Mouse (Mus musculus) hindbrain, embryonic 11.5 days (tissue): ENCODE measurements around the gene Prss45. TPM values are rescaled to one million over a fixed set of nuclear protein-coding genes. Genes with fewer than 3 reads are reported as not detected.

ENCODE experiments used
- ATAC-seq: fragments of 200-750 bp; cut with Nextera tagmentation; 2 replicates; pipeline ENCODE4 v1.8.0; 2017; ENCODE audit warnings: mild to moderate bottlenecking, moderate TSS enrichment, moderate library complexity; ENCODE audit not compliant: low FRiP score
- DNase-seq: peaks from one replicate; pipeline ENCODE4 v3.0.0-alpha.2; 2015; ENCODE audit warnings: low spot score
- H3K27ac ChIP-seq: fragments of 300-500 bp; sonication (generic); 2 replicates; pipeline ENCODE4 v1.5.1; 2014; ENCODE audit warnings: mild to moderate bottlenecking, low read depth, low read length
- H3K27me3 ChIP-seq: fragments of 300-500 bp; sonication (generic); 2 replicates; pipeline ENCODE4 v1.6.1; 2014; ENCODE audit warnings: mild to moderate bottlenecking, low read length, moderate library complexity, mixed read lengths; ENCODE audit not compliant: control insufficient read depth, insufficient read depth
- H3K36me3 ChIP-seq: fragments of 300-500 bp; sonication (generic); 2 replicates; pipeline ENCODE4 v1.6.1; 2014; ENCODE audit warnings: mild to moderate bottlenecking, low read length, moderate library complexity, mixed read lengths; ENCODE audit not compliant: control insufficient read depth, insufficient read depth
- H3K4me1 ChIP-seq: fragments of 300-500 bp; sonication (generic); replicated peaks from 2 replicates; pipeline ENCODE4 v1.6.1; 2014; ENCODE audit warnings: low read length, mixed read lengths; ENCODE audit not compliant: control insufficient read depth, insufficient read depth
- H3K4me2 ChIP-seq: fragments of 300-500 bp; sonication (generic); replicated peaks from 2 replicates; pipeline ENCODE4 v1.6.1; 2014; ENCODE audit warnings: mild to moderate bottlenecking, low read depth, low read length
- H3K4me3 ChIP-seq: fragments of 300-500 bp; sonication (generic); 2 replicates; pipeline ENCODE4 v1.5.1; 2014; ENCODE audit warnings: low read depth, low read length
- H3K9ac ChIP-seq: fragments of 300-500 bp; sonication (generic); 2 replicates; pipeline ENCODE4 v1.6.1; 2014; ENCODE audit warnings: low read depth, low read length
- H3K9me3 ChIP-seq: fragments of 300-500 bp; sonication (generic); 2 replicates; pipeline ENCODE4 v1.6.1; 2016; ENCODE audit warnings: low read length; ENCODE audit not compliant: control insufficient read depth
- WGBS: fragments of 180-500 bp; shearing (Covaris S2); extraction: QIAGEN DNeasy Blood & Tissue Kit; methylation state at CpG from one replicate; pipeline ENCODE4 v1.1.7; 2014; 5-methylcytosine and 5-hydroxymethylcytosine counted together
- polyA plus RNA-seq: library from polyadenylated mRNA; unstranded; fragments of >200 nt; fragmentation: Nextera tagmentation; extraction: Ambion mirVana; gene quantifications from 2 replicates; pipeline ENCODE4 v1.2.1, GENCODE M21; 2014

The Prss45 gene
- polyA plus RNA-seq, 1 experiment from 2014 or later = not detected

DNA sequence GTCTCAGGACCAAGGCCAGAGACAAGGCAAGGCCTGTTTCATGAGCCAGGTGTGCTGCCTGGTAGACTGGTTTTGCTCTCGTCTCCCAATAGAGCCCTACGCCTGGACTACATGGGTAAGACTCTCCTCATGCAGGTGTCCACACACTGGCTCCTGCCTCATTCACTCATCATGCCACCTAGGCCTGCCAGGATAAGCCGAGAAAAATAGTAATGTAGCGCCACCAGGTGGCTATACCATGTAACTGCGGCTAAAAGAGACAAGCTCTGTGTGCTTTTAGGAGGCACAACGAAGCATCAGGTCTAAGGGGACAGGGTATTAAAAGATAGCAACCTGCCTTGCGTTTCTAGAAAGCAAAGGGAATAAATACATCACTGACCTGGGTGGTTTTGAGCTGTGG lies 36.6 kb downstream of the Prss45 start:
- WGBS = 14% methylated on average over 7 of the region's 7 CpGs
- H3K9me3 ChIP-seq = no peaks in the 10 kb centered on the region
- no peak overlapping the region for H3K27ac ChIP-seq
- no peaks in the 10 kb centered on the region for H3K36me3 ChIP-seq
- H3K4me3 ChIP-seq = no peak overlapping the region
- H3K4me1 ChIP-seq = peaks cover 22% of the 10 kb centered on the region
- H3K4me2 ChIP-seq = no peak overlapping the region
- ATAC-seq (no peak), DNase-seq (peak; percentile 76)
- no peak overlapping the region for H3K9ac ChIP-seq
- peaks cover 11% of the 10 kb centered on the region for H3K27me3 ChIP-seq

DNA sequence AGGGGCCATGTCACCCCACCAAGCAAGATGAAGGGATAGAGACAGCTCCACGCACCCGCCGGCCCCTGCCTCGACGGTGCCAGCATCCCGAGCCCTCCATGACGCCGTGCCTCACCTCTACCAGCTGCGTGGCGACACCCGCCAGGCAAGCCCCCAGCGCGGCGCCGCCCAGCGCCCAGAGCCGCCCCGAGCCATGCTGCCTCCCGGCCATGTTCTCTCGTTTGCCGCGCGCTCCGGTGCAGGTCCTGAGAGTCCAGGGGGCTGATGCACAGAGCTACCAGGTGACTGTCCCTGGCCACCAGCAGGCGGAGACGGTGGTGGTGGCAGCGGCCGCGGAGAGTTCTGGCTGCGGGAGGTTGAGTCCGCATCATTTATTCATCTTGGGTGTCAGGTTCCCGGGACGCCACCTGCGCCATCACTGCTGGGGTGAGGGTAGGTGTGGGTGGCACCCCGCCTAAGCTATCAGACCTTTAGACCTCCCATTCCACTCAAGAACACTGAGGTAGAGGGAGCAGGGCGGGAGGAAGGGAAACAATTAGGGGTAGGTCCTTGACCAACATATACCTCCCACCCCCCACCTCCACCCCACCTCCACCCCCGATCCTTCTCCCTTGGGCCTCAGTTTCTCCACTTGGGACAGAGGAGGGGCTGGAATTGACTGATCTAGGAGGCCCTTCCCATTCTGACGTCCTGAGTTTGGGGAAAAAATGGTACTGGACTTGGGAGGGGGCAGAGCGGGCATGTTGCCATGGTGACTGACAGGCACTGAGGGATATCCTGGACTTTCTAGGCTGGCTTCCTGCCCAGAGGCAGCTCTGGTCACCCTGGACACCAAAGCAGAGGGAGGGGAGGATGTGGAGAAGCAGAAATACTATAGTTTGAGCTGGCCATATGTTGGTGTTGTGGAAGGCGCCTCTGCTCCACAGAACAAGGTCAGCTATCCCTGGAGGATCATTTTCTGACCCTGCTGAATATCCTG lies 39.6 kb downstream of the Prss45 start:
- H3K4me2 ChIP-seq = peak overlapping the region; percentile 55
- H3K4me1 ChIP-seq = peaks cover 22% of the 10 kb centered on the region
- H3K27me3 ChIP-seq = peaks cover 20% of the 10 kb centered on the region
- H3K36me3 ChIP-seq = no peaks in the 10 kb centered on the region
- H3K9me3 ChIP-seq = no peaks in the 10 kb centered on the region
- WGBS = 10% methylated on average over 34 of the region's 40 CpGs
- H3K9ac ChIP-seq = peak overlapping the region; percentile 42
- peak; percentile 69 for ATAC-seq
- DNase-seq = peak; percentile 54
- no peak overlapping the region; the same call in 1 of the 2 replicates for H3K27ac ChIP-seq
- H3K4me3 ChIP-seq = peak overlapping the region; percentile 21

DNA sequence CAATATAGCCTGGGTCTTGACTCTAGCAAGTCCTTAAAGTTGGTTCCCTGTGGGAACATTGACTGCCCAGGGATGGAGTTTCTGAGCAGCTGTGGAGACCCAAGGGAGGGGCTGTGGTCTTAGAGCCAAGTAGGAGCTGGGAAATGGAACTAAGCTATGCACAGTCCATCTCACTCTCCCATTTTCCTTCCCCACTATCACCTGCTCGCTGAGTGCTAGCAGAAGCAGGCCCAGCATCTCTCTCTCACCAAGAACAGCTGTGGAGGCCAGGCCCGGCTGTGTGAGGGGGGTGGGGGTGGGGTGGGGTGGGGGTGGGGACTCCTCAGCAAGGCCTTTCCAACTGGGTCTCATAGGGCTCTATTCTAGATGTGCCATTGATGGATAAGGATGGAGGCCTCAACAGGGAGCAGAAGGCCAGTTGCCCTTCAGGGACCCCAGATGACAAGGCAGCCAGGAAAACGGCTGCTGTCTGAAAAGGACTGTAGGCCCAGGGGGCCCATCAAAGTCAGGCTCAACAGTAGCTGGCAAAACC lies 40.3 kb downstream of the Prss45 start:
- Histone ChIP-seq H3K9me3 (no peaks in the 10 kb centered on the region), H3K36me3 (no peaks in the 10 kb centered on the region), H3K9ac (no peak overlapping the region), H3K4me3 (no peak overlapping the region), H3K4me1 (peaks cover 24% of the 10 kb centered on the region), H3K4me2 (peak overlapping the region; percentile 2; the same call in 1 of the 2 replicates), H3K27ac (no peak overlapping the region; the same call in 1 of the 2 replicates), H3K27me3 (peaks cover 27% of the 10 kb centered on the region)
- DNase-seq (peak; percentile 42), ATAC-seq (peak; percentile 82)
- WGBS = 7% methylated on average over 3 of the region's 3 CpGs

DNA sequence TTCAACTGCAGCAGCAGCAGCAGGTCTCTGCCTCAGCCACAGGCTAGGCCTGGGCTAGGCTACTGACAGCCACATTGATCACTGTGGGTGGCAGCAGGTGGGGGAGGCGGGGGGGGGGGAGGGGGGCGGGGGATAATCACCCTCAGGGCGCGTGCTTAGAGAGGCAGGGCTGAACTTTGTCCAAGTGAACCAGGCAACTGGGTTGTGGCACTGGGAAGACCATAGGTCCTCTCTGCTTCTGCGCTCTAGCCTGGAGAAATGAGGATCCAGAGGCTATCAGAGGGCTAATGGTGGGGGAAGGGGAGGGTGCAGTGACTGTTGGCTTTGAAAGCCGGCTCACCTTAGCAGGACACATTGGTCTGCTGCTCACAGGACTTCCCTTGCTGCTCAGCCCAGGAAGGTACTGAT lies 40.9 kb downstream of the Prss45 start:
- no peak overlapping the region for H3K4me2 ChIP-seq
- DNase-seq = no peak
- no peak overlapping the region for H3K27ac ChIP-seq

DNA sequence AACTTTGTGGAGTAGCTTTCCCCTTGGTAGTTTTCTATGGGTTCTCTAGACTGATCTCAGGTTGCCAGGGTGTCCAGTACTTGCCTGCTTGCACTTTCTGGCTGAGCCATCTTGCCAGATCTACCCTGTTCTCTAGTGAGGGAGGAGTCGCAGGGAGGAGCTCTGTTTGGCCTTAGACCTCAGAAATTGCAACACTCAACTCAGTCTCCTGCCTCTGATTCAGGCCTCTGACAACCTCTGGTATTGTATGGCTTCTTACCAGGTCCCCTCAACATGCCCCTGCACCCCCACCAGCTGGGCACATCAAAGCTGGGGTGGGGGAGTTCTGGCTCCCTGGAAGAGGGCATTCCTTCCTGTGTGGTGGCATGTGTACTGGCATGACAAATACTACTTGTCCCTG lies 43.0 kb downstream of the Prss45 start:
- H3K27ac ChIP-seq = no peak overlapping the region

More for the DNA sequence above, 40.9 kb downstream of the Prss45 start:
- H3K9ac ChIP-seq = no peak overlapping the region
- ATAC-seq = peak; percentile 63
- no peaks in the 10 kb centered on the region for H3K9me3 ChIP-seq
- H3K4me3 ChIP-seq = no peak overlapping the region
- no peaks in the 10 kb centered on the region for H3K36me3 ChIP-seq
- H3K4me1 ChIP-seq = peaks cover 26% of the 10 kb centered on the region
- WGBS = 23% methylated on average over 4 of the region's 6 CpGs
- H3K27me3 ChIP-seq = peaks cover 33% of the 10 kb centered on the region

DNA sequence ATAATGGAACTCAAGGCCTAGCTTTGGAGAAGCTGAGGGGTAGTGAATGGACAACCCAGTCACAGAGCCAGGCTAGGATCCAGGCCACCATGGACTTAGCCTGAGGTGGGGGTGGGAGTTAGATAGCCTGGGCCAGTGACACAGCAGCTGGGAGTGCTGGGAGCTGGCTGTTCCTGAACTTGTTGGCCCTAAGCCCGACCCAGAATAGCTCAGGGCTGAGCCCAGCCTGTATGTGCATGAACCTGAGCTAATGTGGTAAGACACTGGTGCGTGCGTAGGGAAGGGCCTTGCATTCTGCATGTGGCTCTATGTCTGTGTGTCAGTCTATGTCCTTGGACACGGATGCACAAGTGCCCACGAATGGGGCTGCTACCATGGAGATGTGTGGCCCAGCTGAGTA lies 43.5 kb downstream of the Prss45 start:
- 87% methylated on average over 5 of the region's 5 CpGs for WGBS
- H3K27me3 ChIP-seq = peaks cover 40% of the 10 kb centered on the region

More for the DNA sequence above, 43.0 kb downstream of the Prss45 start:
- no peak overlapping the region for H3K4me3 ChIP-seq
- no peak for ATAC-seq
- H3K9me3 ChIP-seq = no peaks in the 10 kb centered on the region
- H3K4me2 ChIP-seq = no peak overlapping the region
- no peak overlapping the region for H3K9ac ChIP-seq
- 95% methylated on average over 1 of the region's 1 CpGs for WGBS
- no peak for DNase-seq
- H3K27me3 ChIP-seq = peaks cover 45% of the 10 kb centered on the region
- peaks cover 27% of the 10 kb centered on the region for H3K4me1 ChIP-seq
- no peaks in the 10 kb centered on the region for H3K36me3 ChIP-seq

DNA sequence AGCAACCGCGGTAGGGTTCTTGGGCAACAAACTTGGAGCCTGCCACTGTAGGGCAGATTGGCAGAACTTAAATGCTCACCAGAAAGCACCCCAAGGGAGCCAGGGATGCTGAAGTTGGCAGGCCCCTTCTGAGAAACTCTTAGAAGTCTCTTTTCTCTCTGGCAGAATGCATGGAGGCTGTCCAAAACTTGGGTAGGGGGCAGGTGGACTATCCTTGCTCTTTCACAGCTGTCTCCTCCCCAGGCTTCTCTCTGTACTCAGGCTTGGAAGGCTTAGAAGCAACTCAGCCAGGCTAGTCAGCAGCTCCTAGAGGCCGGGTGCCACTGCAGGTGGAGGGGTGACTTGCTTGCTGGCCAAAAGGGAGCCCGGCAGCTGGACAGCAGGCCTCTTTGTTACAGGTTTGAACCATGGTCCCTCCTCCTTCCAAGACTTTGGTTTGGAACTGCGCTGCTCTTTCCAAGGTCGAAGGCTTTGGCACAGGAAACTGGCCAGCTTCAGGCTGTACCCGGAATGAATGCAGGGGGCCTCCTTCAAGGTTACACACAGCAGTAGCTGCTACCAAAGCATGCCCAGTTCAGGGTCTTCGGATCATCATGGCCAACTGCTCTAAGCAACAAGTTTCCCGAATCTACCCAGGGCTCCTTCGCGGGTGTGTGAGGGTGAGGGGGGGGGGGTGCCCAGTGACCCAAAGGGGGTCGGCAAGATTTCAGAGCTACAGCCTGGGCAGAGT lies 45.0 kb downstream of the Prss45 start, which contains the start of gene Als2cl:
Gene Als2cl, plus strand, starts transcription at position 680 of the 730 bp plus-strand sequence.
- peak within 1 kb of the TSS; percentile 83 for H3K4me2 ChIP-seq
- DNase-seq = no peak
- H3K9ac ChIP-seq = 0 out of 2 replicates have a peak within 1 kb of the TSS, but pooled peaks have one; percentile 27
- peaks cover 34% of the 10 kb centered on the region for H3K27me3 ChIP-seq
- peaks cover 17% of the 10 kb centered on the region for H3K4me1 ChIP-seq
- 13% methylated on average over 12 of the region's 12 CpGs for WGBS
- ATAC-seq = no peak
- H3K27ac ChIP-seq = no peak within 1 kb of the TSS
- H3K36me3 ChIP-seq = no peaks in the 10 kb centered on the region
- H3K4me3 ChIP-seq = peak within 1 kb of the TSS; percentile 48
- H3K9me3 ChIP-seq = no peaks in the 10 kb centered on the region

More for the DNA sequence above, 43.5 kb downstream of the Prss45 start:
- no peak for DNase-seq
- no peak overlapping the region for H3K9ac ChIP-seq
- ATAC-seq = no peak
- no peak overlapping the region for H3K4me3 ChIP-seq
- peaks cover 27% of the 10 kb centered on the region for H3K4me1 ChIP-seq
- H3K36me3 ChIP-seq = no peaks in the 10 kb centered on the region
- no peak overlapping the region for H3K4me2 ChIP-seq
- no peak overlapping the region for H3K27ac ChIP-seq
- no peaks in the 10 kb centered on the region for H3K9me3 ChIP-seq

DNA sequence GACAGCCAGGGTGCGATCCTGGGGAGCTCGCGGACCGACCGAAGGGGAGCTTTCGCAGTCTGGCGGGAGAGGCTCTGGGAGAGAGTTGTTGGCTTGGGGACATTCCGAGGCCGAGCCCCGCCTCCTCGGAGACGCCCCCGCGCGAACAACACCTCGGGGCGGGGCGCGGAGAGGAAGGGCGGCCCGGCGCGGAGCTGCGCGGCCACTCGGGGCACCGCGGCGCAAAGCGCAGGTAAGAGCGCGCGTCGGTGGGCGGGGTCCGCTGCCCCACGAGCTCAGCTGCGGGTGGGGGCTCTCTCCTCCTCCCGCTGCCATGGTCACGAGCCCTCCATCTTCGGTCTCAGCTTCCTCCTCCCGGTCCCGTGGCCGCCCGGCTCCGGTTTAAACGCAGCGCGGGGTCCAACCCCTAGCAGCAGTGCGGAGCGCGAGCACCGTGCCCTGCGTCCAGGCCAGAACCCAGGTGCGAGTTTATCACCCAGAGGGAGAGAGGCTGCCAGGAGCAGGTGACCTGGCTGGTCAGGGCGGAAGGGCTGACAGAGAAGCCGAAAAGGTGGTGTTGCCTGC lies 45.7 kb downstream of the Prss45 start, which contains the start of gene Tmie:
Gene Tmie, minus strand, starts transcription at position 116 of the 564 bp plus-strand sequence.
- 0 out of 2 replicates have a peak within 1 kb of the TSS, but pooled peaks have one; percentile 27 for H3K9ac ChIP-seq
- H3K4me2 ChIP-seq = peak within 1 kb of the TSS; percentile 83
- H3K4me3 ChIP-seq = peak within 1 kb of the TSS; percentile 48
- ATAC-seq = 0 out of 2 replicates have a peak, but pooled peaks have one; percentile 13
- peaks cover 34% of the 10 kb centered on the region for H3K27me3 ChIP-seq
- WGBS = under 1% methylated on average over 42 of the region's 57 CpGs
- no peak within 1 kb of the TSS for H3K27ac ChIP-seq
- no peaks in the 10 kb centered on the region for H3K9me3 ChIP-seq
- peaks cover 10% of the 10 kb centered on the region for H3K4me1 ChIP-seq
- no peaks in the 10 kb centered on the region for H3K36me3 ChIP-seq
- peak; percentile 51 for DNase-seq
